Mouse (Mus musculus) myocyte (in vitro differentiated cells): Measurements from ENCODE around the gene Zfp423. TPM values are rescaled to one million over a fixed set of nuclear protein-coding genes. Genes with fewer than 3 reads are reported as not detected.

Experiments
- H3K27me3 ChIP-seq: one replicate; pipeline ENCODE4 v1.6.1; 2011; ENCODE audit not compliant: control insufficient read depth, insufficient read depth, insufficient read length
- H3K36me3 ChIP-seq: one replicate; pipeline ENCODE4 v1.6.1; 2011; ENCODE audit not compliant: control insufficient read depth, insufficient read depth
- H3K4me2 ChIP-seq: one replicate; pipeline ENCODE4 v1.6.1; 2011; ENCODE audit warnings: low read depth, control low read depth
- H3K4me3 ChIP-seq: one replicate; pipeline ENCODE4 v1.5.1; 2011; ENCODE audit warnings: mild to moderate bottlenecking, control low read depth, moderate library complexity
- H3K79me2 ChIP-seq: one replicate; pipeline ENCODE4 v1.6.1; 2011; ENCODE audit not compliant: control insufficient read depth, insufficient read depth
- H3ac ChIP-seq: one replicate; pipeline ENCODE4 v1.6.1; 2011; ENCODE audit not compliant: control insufficient read depth, insufficient read length
- CEBPB ChIP-seq: IDR thresholded peaks from 2 replicates; pipeline ENCODE4 v1.6.1; 2011; ENCODE audit warnings: mild to moderate bottlenecking, moderate library complexity; ENCODE audit not compliant: poor library complexity, insufficient read depth, severe bottlenecking
- E2F4 ChIP-seq: IDR thresholded peaks from one replicate; pipeline ENCODE4 v1.6.1; 2011; ENCODE audit warnings: mild to moderate bottlenecking, control low read depth, moderate library complexity; ENCODE audit not compliant: insufficient read depth
- MAX ChIP-seq: IDR thresholded peaks from one replicate; pipeline ENCODE4 v1.6.1; 2011; ENCODE audit warnings: low read depth, mild to moderate bottlenecking, control low read depth
- MYOD1 ChIP-seq, 3 experiments: IDR thresholded peaks; one replicate each; pipeline ENCODE4 v1.6.1; 2011; ENCODE audit warnings: control low read depth in 2 of 3, low read depth in 2 of 3, mild to moderate bottlenecking in 2 of 3, moderate library complexity in 1 of 3; ENCODE audit not compliant: insufficient read length in 2 of 3, control insufficient read depth in 1 of 3
- MYOG ChIP-seq, 3 experiments: IDR thresholded peaks; one replicate each; pipeline ENCODE4 v1.6.1; 2011; ENCODE audit warnings: control low read depth in 2 of 3, low read depth in 2 of 3, mild to moderate bottlenecking in 2 of 3; ENCODE audit not compliant: insufficient read length in 2 of 3, control insufficient read depth in 1 of 3, insufficient read depth in 1 of 3
- POLR2A ChIP-seq: IDR thresholded peaks from one replicate; pipeline ENCODE4 v1.6.1; 2011; ENCODE audit warnings: low read depth, mild to moderate bottlenecking, control low read depth, moderate library complexity; ENCODE audit not compliant: insufficient read length
- POLR2AphosphoS2 ChIP-seq: IDR thresholded peaks from one replicate; pipeline ENCODE4 v1.6.1; 2011; ENCODE audit warnings: low read depth, control low read depth; ENCODE audit not compliant: insufficient read length
- REST ChIP-seq: IDR thresholded peaks from one replicate; pipeline ENCODE4 v1.6.1; 2011; ENCODE audit warnings: mild to moderate bottlenecking, control low read depth, moderate library complexity; ENCODE audit not compliant: insufficient read depth, insufficient read length
- SRF ChIP-seq: IDR thresholded peaks from one replicate; pipeline ENCODE4 v1.6.1; 2011; ENCODE audit warnings: low read depth; ENCODE audit not compliant: control insufficient read depth, insufficient read length
- TCF12 ChIP-seq: IDR thresholded peaks from one replicate; pipeline ENCODE4 v1.6.1; 2011; ENCODE audit warnings: mild to moderate bottlenecking, control low read depth; ENCODE audit not compliant: poor library complexity, insufficient read depth, severe bottlenecking
- TCF3 ChIP-seq: IDR thresholded peaks from one replicate; pipeline ENCODE4 v1.6.1; 2011; ENCODE audit warnings: low read depth, control low read depth; ENCODE audit not compliant: insufficient read length
- USF1 ChIP-seq: IDR thresholded peaks from one replicate; pipeline ENCODE4 v1.6.1; 2011; ENCODE audit warnings: low read depth, mild to moderate bottlenecking, control low read depth, moderate library complexity
- polyA plus RNA-seq: library from polyadenylated mRNA; unstranded; fragments of >200 nt; fragmentation: generic; extraction: Trizol; gene quantifications from one replicate; pipeline ENCODE4 v1.2.1, GENCODE M21; 2012; ENCODE audit warnings: missing spikeins

Zfp423 gene
- polyA plus RNA-seq, 1 experiment, result 0.04 TPM

DNA sequence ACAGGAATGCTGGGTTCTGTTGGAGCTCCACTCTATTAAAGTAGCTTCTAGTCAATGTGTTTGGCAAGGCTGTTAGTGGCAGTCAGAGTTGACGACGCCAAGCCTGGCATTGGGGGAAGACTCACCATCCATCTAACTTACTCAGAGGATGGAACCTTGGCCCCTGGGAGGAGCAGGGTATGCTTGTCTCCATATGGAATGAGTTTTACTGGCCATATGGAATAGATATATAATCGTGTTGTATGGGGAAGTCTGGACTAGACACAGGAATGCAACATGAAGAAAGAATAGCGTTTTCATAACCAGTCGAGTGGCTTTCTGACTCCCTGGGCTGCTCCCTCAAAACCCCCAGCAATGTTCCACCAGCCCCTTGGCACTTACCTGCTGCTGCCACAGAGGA, 55.3 kb downstream of the Zfp423 start:
- no peaks in the 10 kb centered on the region for H3K36me3 ChIP-seq
- H3K27me3 ChIP-seq, result peaks cover 4% of the 10 kb centered on the region
- TF ChIP-seq CEBPB (no peak), MAX (no peak), POLR2AphosphoS2 (no peak), TCF12 (no peak), POLR2A (no peak), TCF3 (no peak), REST (no peak), MYOG (IDR thresholded peaks at IDR 0.05; ENCODE audit: control insufficient read depth in 1 of 3, insufficient read depth in 1 of 3, insufficient read length in 2 of 3, low read depth in 2 of 3) (no peak), MYOD1 (IDR thresholded peaks at IDR 0.05; ENCODE audit: control insufficient read depth in 1 of 3, insufficient read length in 2 of 3, low read depth in 2 of 3) (no peak)
- no peak overlapping the region for H3K4me3 ChIP-seq
- no peak overlapping the region for H3K4me2 ChIP-seq
- H3K79me2 ChIP-seq, result no peaks in the 10 kb centered on the region
- H3ac ChIP-seq, result no peak overlapping the region

DNA sequence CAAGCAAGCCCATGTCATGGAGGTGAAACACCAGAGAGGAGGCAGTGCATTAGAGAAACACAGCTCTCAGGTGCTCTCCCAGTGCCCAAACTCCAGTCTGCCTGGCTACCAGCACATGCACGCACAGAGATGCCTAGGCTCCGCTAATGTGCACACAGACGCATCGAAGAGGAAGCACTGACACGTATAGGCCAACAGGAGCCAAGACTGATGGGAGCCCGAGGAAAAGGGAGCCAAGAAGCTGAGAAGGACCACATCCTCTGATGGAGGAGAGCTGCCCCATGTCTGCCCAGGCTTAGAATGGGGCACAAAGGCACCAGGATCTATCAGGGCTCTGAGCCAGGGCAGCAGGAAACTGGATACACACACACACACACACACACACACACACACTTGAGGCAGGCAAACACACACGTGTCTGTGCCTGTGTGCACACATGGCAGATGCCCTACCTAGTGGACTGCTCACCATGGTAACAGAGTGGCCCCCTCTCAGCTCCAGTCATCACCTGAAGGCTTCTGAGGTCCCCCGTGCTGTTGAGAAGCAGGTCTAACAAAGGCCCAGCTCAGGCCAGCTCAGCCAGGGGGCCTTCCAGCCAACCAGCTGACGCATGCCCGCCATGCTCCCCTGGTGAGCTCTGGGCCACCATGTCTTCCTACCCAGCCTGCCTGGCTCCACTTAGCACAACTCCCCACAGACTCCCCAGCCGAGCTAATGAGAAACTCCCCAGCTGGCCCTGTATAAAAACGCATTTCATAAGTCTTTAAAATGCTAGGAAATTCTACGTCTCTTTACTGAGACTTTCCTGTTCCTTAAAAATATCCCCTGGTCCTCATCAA, 64.0 kb downstream of the Zfp423 start:
- no peaks in the 10 kb centered on the region for H3K36me3 ChIP-seq
- no peak overlapping the region for H3K4me3 ChIP-seq
- H3K4me2 ChIP-seq, result no peak overlapping the region
- H3K79me2 ChIP-seq, result no peaks in the 10 kb centered on the region
- no peak overlapping the region for H3ac ChIP-seq
- no peaks in the 10 kb centered on the region for H3K27me3 ChIP-seq
- no peak for TF ChIP-seq TCF3
- TF ChIP-seq MAX, result no peak
- TF ChIP-seq REST, result no peak
- TF ChIP-seq POLR2A, result no peak
- TF ChIP-seq POLR2AphosphoS2, result no peak
- TF ChIP-seq CEBPB, result no peak
- TF ChIP-seq MYOG (IDR thresholded peaks at IDR 0.05; ENCODE audit: control insufficient read depth in 1 of 3, insufficient read depth in 1 of 3, insufficient read length in 2 of 3, low read depth in 2 of 3), result no peak
- TF ChIP-seq E2F4, result no peak
- no peak for TF ChIP-seq MYOD1 (IDR thresholded peaks at IDR 0.05; ENCODE audit: control insufficient read depth in 1 of 3, insufficient read length in 2 of 3, low read depth in 2 of 3)
- TF ChIP-seq SRF, result no peak
- TF ChIP-seq USF1, result no peak
- no peak for TF ChIP-seq TCF12

DNA sequence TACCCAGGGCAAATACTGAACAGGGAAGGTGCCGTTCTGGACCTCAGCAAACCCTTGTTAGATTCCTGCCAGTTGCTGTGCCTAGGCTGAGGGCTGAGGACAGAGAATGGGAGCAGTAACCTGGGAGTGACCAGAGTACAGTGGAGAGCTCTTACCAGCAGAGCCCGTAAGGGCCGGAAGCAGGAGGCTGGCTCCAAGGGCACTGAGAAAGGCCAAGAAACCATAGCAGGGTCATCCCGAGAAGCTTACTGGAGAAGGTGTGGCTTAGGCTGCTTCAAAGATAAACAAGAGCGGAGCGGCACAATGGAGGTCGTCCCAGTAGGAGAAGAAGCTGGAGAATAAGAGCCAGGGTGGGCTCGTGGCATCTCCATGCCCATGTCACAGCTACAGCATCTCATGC, 65.1 kb downstream of the Zfp423 start:
- H3ac ChIP-seq, result no peak overlapping the region
- no peak overlapping the region for H3K4me3 ChIP-seq
- no peak overlapping the region for H3K4me2 ChIP-seq
- TF ChIP-seq POLR2AphosphoS2 (no peak), MYOG (IDR thresholded peaks at IDR 0.05; ENCODE audit: control insufficient read depth in 1 of 3, insufficient read depth in 1 of 3, insufficient read length in 2 of 3, low read depth in 2 of 3) (no peak), TCF12 (no peak), CEBPB (no peak), E2F4 (no peak)
- H3K79me2 ChIP-seq, result no peaks in the 10 kb centered on the region
- H3K27me3 ChIP-seq, result no peaks in the 10 kb centered on the region
- no peaks in the 10 kb centered on the region for H3K36me3 ChIP-seq

DNA sequence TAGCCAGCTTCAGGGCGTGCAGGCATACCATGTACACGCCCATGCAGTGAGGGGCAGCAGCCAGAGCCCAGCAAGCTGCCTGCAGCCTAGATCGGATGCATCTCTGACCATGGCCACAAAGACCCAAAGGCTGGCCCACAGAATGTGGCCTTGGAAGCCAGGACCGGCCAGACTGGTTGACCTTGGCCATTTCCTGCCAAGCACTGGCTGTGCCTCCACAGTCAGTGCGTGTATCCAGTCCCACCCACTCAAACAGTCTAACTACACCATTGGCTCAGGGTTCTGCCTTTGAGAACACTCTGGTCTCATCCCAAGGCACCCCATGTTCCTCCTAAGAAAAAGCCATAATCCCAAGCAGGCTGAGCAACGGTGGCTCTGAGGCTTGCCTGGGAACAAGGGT, 65.8 kb downstream of the Zfp423 start:
- no peaks in the 10 kb centered on the region for H3K36me3 ChIP-seq
- H3K79me2 ChIP-seq, result no peaks in the 10 kb centered on the region
- H3K4me2 ChIP-seq, result no peak overlapping the region
- TF ChIP-seq CEBPB (no peak), REST (no peak), USF1 (no peak), POLR2A (no peak), TCF3 (no peak), MYOG (IDR thresholded peaks at IDR 0.05; ENCODE audit: control insufficient read depth in 1 of 3, insufficient read depth in 1 of 3, insufficient read length in 2 of 3, low read depth in 2 of 3) (no peak), TCF12 (no peak), POLR2AphosphoS2 (no peak), SRF (no peak)
- H3K4me3 ChIP-seq, result no peak overlapping the region
- H3ac ChIP-seq, result no peak overlapping the region
- H3K27me3 ChIP-seq, result no peaks in the 10 kb centered on the region

DNA sequence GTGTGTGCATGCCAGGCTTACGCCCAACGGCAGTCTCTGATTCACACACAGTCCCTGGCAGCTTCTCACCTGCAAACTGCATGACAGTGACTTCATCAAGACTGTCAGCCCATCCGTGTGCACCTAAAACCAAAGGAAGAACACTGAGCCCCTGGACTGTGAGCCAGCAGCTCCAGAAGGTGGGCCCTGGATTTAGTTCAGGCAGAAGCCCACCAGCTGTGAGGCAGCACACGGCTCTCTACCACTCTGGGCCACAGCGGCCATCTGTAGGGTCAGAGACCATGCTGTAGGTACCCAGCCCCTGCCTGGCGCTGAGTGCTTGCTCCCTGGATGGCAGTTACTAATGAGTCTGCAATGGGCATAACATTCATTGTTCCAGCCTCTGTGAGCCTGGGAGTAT, 66.5 kb downstream of the Zfp423 start:
- H3ac ChIP-seq, result no peak overlapping the region
- H3K4me2 ChIP-seq, result no peak overlapping the region
- H3K27me3 ChIP-seq, result no peaks in the 10 kb centered on the region
- H3K4me3 ChIP-seq, result no peak overlapping the region
- TF ChIP-seq CEBPB (no peak), MAX (no peak), USF1 (no peak)
- H3K79me2 ChIP-seq, result no peaks in the 10 kb centered on the region
- no peaks in the 10 kb centered on the region for H3K36me3 ChIP-seq
